Mouse (Mus musculus): ENCODE measurements at regions not wholly inside any gene's neighbourhood (a gene's known extent, or its start where the extent isn't known, plus 50 kb on each side); places are given as distances from the start of the nearest gene placed in this dataset.
"Not testable (repeated sequence)": the region's sequence is repeated elsewhere in the genome, so short reads cannot be mapped to it uniquely, and the experiment has no call there.

DNA sequence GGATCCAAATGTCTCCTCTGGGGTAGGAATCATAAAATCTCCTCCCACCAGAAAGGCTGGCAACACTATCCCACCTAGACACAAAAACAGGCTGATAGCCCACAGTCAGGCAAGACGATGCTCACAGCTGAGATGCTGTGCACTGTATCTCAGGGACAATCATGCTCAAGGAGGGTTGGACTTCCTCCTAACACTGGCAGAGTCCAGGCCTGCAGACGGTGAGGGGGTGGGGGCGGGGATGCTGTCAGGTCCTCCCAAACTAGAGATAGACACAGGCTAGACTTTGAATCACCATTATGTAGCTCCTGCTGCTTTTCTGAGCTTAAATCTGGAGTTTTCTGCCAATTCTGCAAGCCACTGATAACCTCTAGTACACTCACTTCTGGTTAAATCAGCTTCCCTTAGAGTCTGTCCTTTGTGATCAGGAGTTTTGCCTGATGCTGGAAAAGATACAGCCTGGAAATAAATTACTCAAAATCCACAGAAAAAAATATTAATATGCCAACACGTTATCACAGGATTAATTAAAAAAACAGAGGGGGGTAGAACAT lies 445.1 kb upstream of the Smim15 start:
- DNase-seq (ENCODE audit: low spot score in 2 of 2), result no peak

DNA sequence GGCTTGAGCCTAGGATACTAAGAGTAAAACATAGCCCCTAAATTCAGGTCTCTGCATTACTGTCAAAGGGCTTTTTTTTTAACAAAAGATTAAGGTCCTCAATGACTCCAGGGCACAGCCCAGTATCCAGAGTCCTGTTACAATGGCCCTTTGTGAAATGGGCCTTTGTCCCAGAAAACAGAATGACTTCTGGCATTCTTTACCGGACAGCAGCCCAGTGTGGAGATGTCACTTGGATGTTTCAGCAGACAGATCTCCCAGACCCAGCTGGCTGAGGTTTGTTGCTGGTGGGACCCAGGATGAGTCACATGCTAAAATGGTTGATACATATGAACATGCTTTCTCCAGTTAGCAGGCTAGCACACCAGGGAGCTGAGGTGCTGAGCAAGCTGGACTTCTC lies 445.9 kb upstream of the Smim15 start:
- DNase-seq (ENCODE audit: low spot score in 2 of 2), result no peak

GRCm38 (mm10) chr13:107597217-107597616 lies 447.0 kb upstream of the Smim15 start:
- DNase-seq (ENCODE audit: low spot score in 2 of 2), result no peak

DNA sequence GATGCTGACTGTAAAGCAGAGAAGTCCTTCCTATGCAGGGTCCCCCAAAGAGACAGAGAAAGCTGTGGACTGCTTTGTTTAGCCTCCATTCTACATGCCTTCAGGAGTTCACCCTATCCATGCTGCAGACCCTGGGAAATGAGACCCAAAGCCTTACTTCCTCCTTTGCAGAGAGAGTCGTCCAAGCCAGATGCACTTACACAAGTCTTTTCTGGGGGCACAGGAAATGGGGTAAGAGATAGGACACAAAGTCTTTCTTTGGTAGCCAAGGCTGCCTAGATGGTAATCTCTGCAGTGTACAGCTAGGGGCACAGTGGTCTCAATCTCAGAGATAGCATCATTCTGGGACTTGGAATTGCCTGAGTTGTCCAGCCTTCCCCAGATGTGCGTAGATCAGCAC lies 448.1 kb upstream of the Smim15 start:
- DNase-seq (ENCODE audit: low spot score in 2 of 2), result no peak

GRCm38 (mm10) chr13:107588399-107589002 lies 455.7 kb upstream of the Smim15 start:
- DNase-seq (ENCODE audit: low spot score in 2 of 2), result no peak

DNA sequence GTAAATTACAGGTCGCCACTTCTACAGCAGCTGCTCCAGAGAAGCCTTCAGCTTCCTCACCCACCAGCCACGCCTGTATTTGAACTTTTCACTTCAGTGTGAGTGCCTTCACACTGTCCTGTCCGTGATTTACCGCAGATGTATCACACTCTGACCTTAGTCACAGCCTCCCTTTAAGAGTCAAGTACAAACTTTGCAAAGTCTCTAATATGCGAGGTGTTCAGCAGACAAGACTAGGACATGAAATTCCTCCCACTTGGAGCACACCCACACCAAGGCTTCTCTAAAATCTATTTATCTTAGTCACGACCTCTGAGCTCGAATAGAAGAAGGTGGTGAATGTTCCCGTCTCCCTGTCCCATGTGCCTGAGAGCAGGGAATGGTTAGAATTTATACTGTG lies 456.6 kb upstream of the Smim15 start:
- no peak for DNase-seq (ENCODE audit: low spot score in 2 of 2)

GRCm38 (mm10) chr13:107585936-107586335 lies 458.3 kb upstream of the Smim15 start:
- no peak for DNase-seq (ENCODE audit: low spot score in 2 of 2)

DNA sequence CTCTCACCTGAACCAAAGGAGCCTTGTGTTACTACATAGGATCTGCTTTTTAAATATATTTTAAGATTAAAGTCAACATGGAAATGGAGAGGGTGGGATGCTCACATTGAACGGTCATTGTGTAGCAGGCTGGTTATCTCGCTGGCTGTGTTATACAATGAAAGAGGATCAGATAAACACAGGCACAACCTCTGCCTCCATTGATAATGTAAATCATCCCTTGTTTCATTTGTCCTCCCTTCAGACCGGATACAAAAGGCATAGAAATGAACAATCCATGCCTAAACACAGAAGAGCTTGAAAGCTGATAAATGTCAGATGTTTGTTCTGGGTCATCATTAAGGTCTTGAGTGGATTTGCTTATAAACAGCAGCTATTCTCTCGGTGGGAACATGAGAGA lies 458.9 kb upstream of the Smim15 start:
- no peak for DNase-seq (ENCODE audit: low spot score in 2 of 2)

GRCm38 (mm10) chr13:107578968-107579367 lies 465.3 kb upstream of the Smim15 start:
- no peak for DNase-seq (ENCODE audit: low spot score in 2 of 2)

GRCm38 (mm10) chr13:107577809-107578208 lies 466.4 kb upstream of the Smim15 start:
- no peak for DNase-seq (ENCODE audit: low spot score in 2 of 2)

- DNase-seq (ENCODE audit: low spot score in 2 of 2), result no peak
Measured at GRCm38 (mm10) chr13:107577272-107577671, 467.0 kb upstream of the Smim15 start.

- DNase-seq (ENCODE audit: low spot score in 2 of 2), result no peak
Measured at GRCm38 (mm10) chr13:107576701-107577100, 467.5 kb upstream of the Smim15 start.

- no peak for DNase-seq (ENCODE audit: low spot score in 2 of 2)
Measured at GRCm38 (mm10) chr13:107575025-107575424, 469.2 kb upstream of the Smim15 start.

DNA sequence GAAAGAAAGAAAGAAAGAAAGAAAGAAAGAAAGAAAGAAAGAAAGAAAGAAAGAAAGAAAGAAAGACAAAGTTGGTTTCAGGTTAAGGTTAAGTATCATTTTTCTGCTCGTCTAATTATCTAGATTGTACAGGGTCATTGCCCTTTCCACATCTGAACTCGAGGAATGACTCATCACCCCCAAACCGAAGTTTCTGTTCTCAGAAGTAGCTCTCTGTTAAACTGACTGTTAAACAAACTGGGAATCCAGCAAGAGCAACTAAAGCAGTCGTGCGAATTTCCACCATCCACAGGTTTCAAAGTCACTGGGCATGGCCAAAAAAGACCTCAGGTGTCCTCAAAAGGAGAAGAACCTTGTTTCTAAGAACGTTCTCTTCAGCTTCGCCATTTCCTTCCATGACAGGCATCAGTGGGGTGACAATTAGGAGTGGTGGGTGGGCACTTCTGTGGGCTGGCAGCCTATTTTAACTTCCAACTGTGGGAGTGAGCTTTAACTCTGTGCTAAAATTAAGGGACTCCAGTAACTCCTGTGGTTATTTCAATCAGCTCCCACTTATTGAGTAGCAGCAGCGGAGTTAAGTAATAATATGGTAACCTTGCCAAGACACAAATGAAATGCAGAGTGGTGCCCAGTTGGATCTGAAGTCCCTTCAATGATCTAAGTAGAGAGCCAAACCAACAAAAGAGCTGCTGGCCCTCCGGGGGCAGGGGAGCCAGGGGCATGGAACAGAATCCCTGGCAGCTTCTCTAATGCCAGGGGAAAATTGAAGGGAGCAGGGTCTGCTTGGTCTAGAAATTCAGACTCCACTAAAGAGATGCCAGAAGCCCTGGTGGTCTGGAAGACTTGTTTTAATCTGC lies 470.5 kb upstream of the Smim15 start:
- peak in 1 of 2 experiments; percentile 29 for DNase-seq (ENCODE audit: low spot score in 2 of 2)

DNA sequence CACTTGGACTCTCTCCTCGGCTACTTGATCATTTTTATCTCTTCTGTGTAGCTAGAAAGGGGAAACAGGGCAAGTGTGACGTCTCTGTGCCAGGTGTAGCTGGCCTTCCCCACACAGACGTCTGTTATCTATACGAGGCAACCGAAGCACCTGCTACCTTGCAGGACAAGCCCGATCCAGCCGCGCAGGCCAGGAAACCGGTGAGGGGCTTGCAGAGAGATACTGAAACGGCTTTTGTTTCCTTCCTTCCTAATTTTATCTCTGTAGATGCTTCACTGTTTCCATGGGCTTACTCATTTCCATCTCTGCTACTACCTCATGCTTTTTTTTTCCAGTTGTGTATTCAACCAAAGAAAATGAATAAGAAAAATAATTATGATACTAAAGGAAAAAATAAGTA lies 472.7 kb upstream of the Smim15 start:
- no peak for DNase-seq (ENCODE audit: low spot score in 2 of 2)

- no peak for DNase-seq (ENCODE audit: low spot score in 2 of 2)
Measured at GRCm38 (mm10) chr13:107569477-107569876, 474.8 kb upstream of the Smim15 start.

DNA sequence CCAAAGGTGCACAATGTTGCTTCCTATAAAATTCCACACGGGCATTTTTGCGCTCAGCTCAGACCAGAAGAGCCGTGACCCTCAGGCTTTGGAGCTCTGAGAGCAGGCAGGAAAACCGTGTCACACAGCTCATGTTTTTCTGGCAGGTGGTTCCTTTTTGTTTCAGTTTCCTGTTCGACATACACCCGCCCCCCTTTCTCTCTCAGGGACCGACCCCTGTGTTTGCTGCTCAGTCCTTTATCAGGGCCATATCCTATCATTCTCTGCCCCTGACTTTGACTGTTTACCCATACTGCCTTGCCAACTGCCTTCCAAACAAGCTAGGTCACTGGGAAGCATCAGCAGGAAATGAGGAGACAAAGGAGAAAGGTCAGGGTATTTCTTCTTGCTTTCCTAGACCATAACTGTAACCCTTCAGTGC lies 475.5 kb upstream of the Smim15 start:
- no peak for DNase-seq (ENCODE audit: low spot score in 2 of 2)

- no peak for DNase-seq (ENCODE audit: low spot score in 2 of 2)
Measured at GRCm38 (mm10) chr13:107562463-107562862, 481.8 kb upstream of the Smim15 start.

DNA sequence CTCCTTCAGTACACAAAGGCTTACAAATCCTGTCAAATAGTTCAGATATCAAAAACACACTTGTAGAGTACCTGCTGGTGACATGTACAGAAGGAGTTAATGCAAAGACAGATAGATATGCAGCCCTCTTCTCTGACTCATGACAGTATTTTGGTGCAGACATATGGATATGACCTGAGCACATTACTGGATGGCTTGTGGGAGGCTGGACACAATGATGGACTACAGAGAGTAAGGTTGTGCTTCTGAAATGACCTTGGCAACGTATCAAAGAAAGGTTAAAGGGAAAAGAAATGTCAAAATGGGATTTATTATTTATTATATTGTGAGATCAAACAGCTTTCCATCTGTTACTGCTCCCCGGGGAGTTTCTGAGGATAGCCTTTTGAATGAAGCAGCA lies 482.7 kb upstream of the Smim15 start:
- no peak for DNase-seq (ENCODE audit: low spot score in 2 of 2)

DNA sequence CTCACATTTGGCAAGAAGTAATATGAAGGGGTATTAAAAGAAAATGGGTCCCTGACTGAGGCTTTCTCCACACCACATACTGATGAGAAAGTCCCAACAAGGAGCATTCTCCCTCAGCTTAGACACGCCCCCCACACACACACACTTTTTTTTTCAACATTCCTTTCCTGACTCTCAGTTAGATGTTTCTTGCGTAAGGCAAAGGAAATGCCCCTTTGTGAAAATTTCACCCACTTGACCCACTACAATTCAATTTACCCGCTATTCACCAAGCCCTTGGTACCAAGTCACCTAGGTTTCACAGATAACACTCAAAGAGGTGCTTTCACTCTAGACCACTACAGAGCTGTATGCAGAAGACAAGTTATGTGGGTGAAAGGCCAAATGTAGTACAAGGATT lies 488.3 kb upstream of the Smim15 start:
- DNase-seq (ENCODE audit: low spot score in 2 of 2), result no peak

DNA sequence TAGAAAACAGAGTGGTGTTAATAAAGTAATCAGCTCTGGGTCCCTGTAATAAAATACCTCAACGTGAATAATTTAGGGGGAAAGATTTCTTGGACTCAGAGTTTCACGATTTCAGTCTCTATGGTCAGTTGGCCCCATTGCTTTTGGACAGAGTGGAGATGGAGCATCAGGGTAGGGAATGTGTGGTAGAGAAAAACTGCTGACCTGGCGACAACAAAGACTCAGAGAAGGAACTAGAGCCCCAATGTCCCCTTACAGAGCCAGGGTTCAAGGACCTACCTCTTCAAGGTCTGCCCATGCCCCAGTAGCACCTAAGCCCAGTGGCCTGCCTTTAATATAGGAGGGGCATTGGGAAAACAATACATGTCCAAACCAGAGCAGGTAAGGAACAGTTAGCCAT lies 490.2 kb upstream of the Smim15 start:
- no peak for DNase-seq (ENCODE audit: low spot score in 2 of 2)

GRCm38 (mm10) chr13:107552165-107552564 lies 492.1 kb upstream of the Smim15 start:
- no peak for DNase-seq (ENCODE audit: low spot score in 2 of 2)

DNA sequence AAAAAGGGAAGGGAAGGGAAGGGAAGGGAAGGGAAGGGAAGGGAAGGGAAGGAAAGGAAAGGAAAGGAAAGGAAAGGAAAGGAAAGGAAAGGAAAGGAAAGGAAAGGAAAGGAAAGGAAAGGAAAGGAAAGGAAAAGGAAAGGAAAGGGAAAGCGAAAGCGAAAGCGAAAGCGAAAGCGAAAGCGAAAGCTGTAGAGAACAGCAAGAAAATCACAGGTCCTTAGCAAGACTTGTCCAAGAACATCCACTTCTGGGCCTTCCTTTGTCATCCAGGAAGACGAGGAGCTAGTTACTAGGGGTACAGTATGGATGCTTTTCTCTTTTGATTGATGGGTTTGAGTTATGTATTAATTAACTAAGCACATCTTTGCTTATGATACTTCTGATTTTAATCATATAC lies 494.3 kb upstream of the Smim15 start:
- not testable (repeated sequence) for DNase-seq (ENCODE audit: low spot score in 2 of 2)

All from layer of hippocampus, postnatal 10 days (tissue).